Mouse (Mus musculus): ENCODE results near the gene Ngly1.

GRCm38 (mm10) chr14:16310791-16311190, 61.7 kb downstream of the Ngly1 start:
- no peak for TF ChIP-seq GATA1 (IDR thresholded peaks at IDR 0.05; ENCODE audit: low read length)
- TF ChIP-seq TAL1 (IDR thresholded peaks at IDR 0.05; ENCODE audit: low read length), result no peak
